Mouse (Mus musculus): ENCODE measurements around the gene Repin1.

Gene Repin1

DNA sequence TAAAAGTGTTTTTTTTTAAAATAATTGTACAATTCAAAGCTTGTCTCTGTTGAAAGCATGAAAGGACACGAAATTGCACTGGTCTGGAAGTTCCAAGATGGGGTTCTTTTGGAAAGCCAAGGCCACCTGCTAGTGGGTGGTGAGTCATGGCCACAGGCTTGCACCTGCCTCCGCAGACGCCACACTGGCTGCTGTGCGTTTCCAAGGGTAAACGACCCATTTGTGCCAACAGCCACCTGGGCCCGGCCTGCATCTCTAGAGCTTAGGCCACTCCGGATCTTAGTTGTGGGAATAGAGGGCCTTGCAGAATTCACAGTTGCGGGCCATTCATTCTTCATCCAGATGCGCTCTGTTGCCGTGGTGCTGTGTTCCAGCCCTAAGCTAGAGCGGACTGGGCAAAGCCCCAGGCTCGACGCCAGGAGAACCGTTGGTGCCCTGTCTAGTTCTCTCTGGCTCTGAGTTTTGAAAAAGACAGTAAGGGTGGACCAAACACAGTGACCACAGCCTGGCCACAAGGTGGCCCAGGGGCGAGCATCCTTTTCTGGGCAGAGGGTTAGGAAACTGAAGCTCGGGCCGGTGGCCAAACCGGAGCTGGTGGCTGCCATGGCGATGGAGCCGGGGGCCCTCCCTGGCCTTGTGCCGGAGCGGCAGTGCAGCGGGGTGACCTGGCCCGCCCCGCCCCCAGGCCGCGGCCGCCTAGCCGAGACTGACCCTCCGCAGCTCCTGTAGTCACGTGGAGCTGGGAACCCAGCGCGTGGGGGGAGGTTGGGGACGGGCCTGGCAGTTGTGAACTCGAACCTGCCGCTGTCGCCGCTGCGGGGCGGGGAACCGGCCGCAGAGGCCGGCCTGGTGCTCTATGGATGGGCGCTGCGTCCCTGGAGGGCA lies at the start of gene Repin1, which contains the start of gene Gm44965:
Gene Repin1, plus strand, starts transcription at position 726 of the 885 bp plus-strand sequence.
Gene Gm44965, plus strand, starts transcription at position 784 of the 885 bp plus-strand sequence.
- TF ChIP-seq CTCF (conservative IDR thresholded peaks at IDR 0.05; ENCODE audit: low read length) = no peak
- TF ChIP-seq NANOG (IDR thresholded peaks at IDR 0.05; ENCODE audit: borderline replicate concordance, low read length) = no peak
- TF ChIP-seq POU5F1 (IDR thresholded peaks at IDR 0.05; ENCODE audit: borderline replicate concordance, low read length) = no peak
- Histone ChIP-seq H3K4me3 (replicated peaks; ENCODE audit: low read length) (peak within 1 kb of the TSS; percentile 82), H3K9me3 (ENCODE audit: low read length) (no peaks in the 10 kb centered on the region), H3K4me1 (replicated peaks; ENCODE audit: low read depth, low read length) (peaks cover 39% of the 10 kb centered on the region), H3K27me3 (ENCODE audit: insufficient read depth, low read length) (peaks cover 81% of the 10 kb centered on the region), H3K36me3 (ENCODE audit: insufficient read depth, low read length) (no peaks in the 10 kb centered on the region)

- no peak for TF ChIP-seq NANOG (IDR thresholded peaks at IDR 0.05; ENCODE audit: borderline replicate concordance, low read length)
- TF ChIP-seq CTCF (conservative IDR thresholded peaks at IDR 0.05; ENCODE audit: low read length) = no peak
- no peak for TF ChIP-seq POU5F1 (IDR thresholded peaks at IDR 0.05; ENCODE audit: borderline replicate concordance, low read length)
- H3K4me3 ChIP-seq (replicated peaks; ENCODE audit: low read length) = no peak overlapping the region
- H3K4me1 ChIP-seq (replicated peaks; ENCODE audit: low read depth, low read length) = peaks cover 28% of the 10 kb centered on the region
Observed at GRCm38 (mm10) chr6:48545251-48545650, 48.4 kb upstream of the Repin1 start.

GRCm38 (mm10) chr6:48546271-48546670 lies 47.4 kb upstream of the Repin1 start:
- TF ChIP-seq CTCF (conservative IDR thresholded peaks at IDR 0.05; ENCODE audit: low read length) = 0 out of 2 replicates have a peak, but pooled peaks have one; percentile 6
- no peak for TF ChIP-seq NANOG (IDR thresholded peaks at IDR 0.05; ENCODE audit: borderline replicate concordance, low read length)
- Histone ChIP-seq H3K4me3 (replicated peaks; ENCODE audit: low read length) (no peak overlapping the region), H3K27me3 (ENCODE audit: insufficient read depth, low read length) (peaks cover 10% of the 10 kb centered on the region), H3K4me1 (replicated peaks; ENCODE audit: low read depth, low read length) (peaks cover 19% of the 10 kb centered on the region), H3K36me3 (ENCODE audit: insufficient read depth, low read length) (no peaks in the 10 kb centered on the region), H3K9me3 (ENCODE audit: low read length) (no peaks in the 10 kb centered on the region)

More at GRCm38 (mm10) chr6:48545251-48545650, 48.4 kb upstream of the Repin1 start:
- Histone ChIP-seq H3K36me3 (ENCODE audit: insufficient read depth, low read length) (0 out of 2 replicates have a peak, but pooled peaks cover 6% of the 10 kb centered on the region), H3K9me3 (ENCODE audit: low read length) (no peaks in the 10 kb centered on the region), H3K27me3 (ENCODE audit: insufficient read depth, low read length) (peaks cover 8% of the 10 kb centered on the region)

GRCm38 (mm10) chr6:48546858-48547257 lies 46.8 kb upstream of the Repin1 start:
- Histone ChIP-seq H3K4me3 (replicated peaks; ENCODE audit: low read length) (no peak overlapping the region), H3K36me3 (ENCODE audit: insufficient read depth, low read length) (no peaks in the 10 kb centered on the region), H3K4me1 (replicated peaks; ENCODE audit: low read depth, low read length) (peaks cover 13% of the 10 kb centered on the region), H3K9me3 (ENCODE audit: low read length) (no peaks in the 10 kb centered on the region), H3K27me3 (ENCODE audit: insufficient read depth, low read length) (peaks cover 10% of the 10 kb centered on the region)
- no peak for TF ChIP-seq POU5F1 (IDR thresholded peaks at IDR 0.05; ENCODE audit: borderline replicate concordance, low read length)
- TF ChIP-seq CTCF (conservative IDR thresholded peaks at IDR 0.05; ENCODE audit: low read length) = no peak
- no peak for TF ChIP-seq NANOG (IDR thresholded peaks at IDR 0.05; ENCODE audit: borderline replicate concordance, low read length)

GRCm38 (mm10) chr6:48548314-48548713 lies 45.4 kb upstream of the Repin1 start:
- TF ChIP-seq CTCF (conservative IDR thresholded peaks at IDR 0.05; ENCODE audit: low read length) (no peak), POU5F1 (IDR thresholded peaks at IDR 0.05; ENCODE audit: borderline replicate concordance, low read length) (no peak), NANOG (IDR thresholded peaks at IDR 0.05; ENCODE audit: borderline replicate concordance, low read length) (no peak)
- H3K9me3 ChIP-seq (ENCODE audit: low read length) = no peaks in the 10 kb centered on the region
- peaks cover 12% of the 10 kb centered on the region for H3K27me3 ChIP-seq (ENCODE audit: insufficient read depth, low read length)
- H3K36me3 ChIP-seq (ENCODE audit: insufficient read depth, low read length) = no peaks in the 10 kb centered on the region
- H3K4me3 ChIP-seq (replicated peaks; ENCODE audit: low read length) = no peak overlapping the region
- peaks cover 7% of the 10 kb centered on the region for H3K4me1 ChIP-seq (replicated peaks; ENCODE audit: low read depth, low read length)

GRCm38 (mm10) chr6:48552918-48553317 lies 40.8 kb upstream of the Repin1 start:
- peaks cover 21% of the 10 kb centered on the region for H3K4me1 ChIP-seq (replicated peaks; ENCODE audit: low read depth, low read length)
- H3K36me3 ChIP-seq (ENCODE audit: insufficient read depth, low read length) = no peaks in the 10 kb centered on the region
- no peak overlapping the region for H3K4me3 ChIP-seq (replicated peaks; ENCODE audit: low read length)
- H3K27me3 ChIP-seq (ENCODE audit: insufficient read depth, low read length) = peaks cover 4% of the 10 kb centered on the region; the same call in 1 of the 2 replicates
- no peak for TF ChIP-seq CTCF (conservative IDR thresholded peaks at IDR 0.05; ENCODE audit: low read length)
- TF ChIP-seq POU5F1 (IDR thresholded peaks at IDR 0.05; ENCODE audit: borderline replicate concordance, low read length) = no peak
- TF ChIP-seq NANOG (IDR thresholded peaks at IDR 0.05; ENCODE audit: borderline replicate concordance, low read length) = no peak
- H3K9me3 ChIP-seq (ENCODE audit: low read length) = no peaks in the 10 kb centered on the region

- TF ChIP-seq POU5F1 (IDR thresholded peaks at IDR 0.05; ENCODE audit: borderline replicate concordance, low read length) (no peak), NANOG (IDR thresholded peaks at IDR 0.05; ENCODE audit: borderline replicate concordance, low read length) (no peak), CTCF (conservative IDR thresholded peaks at IDR 0.05; ENCODE audit: low read length) (no peak)
- Histone ChIP-seq H3K27me3 (ENCODE audit: insufficient read depth, low read length) (peaks cover 4% of the 10 kb centered on the region; the same call in 1 of the 2 replicates), H3K9me3 (ENCODE audit: low read length) (no peaks in the 10 kb centered on the region), H3K36me3 (ENCODE audit: insufficient read depth, low read length) (no peaks in the 10 kb centered on the region), H3K4me1 (replicated peaks; ENCODE audit: low read depth, low read length) (peaks cover 21% of the 10 kb centered on the region), H3K4me3 (replicated peaks; ENCODE audit: low read length) (peak overlapping the region; percentile 74; the same call in 1 of the 2 replicates)
Observed at GRCm38 (mm10) chr6:48553819-48554218, 39.9 kb upstream of the Repin1 start.

DNA sequence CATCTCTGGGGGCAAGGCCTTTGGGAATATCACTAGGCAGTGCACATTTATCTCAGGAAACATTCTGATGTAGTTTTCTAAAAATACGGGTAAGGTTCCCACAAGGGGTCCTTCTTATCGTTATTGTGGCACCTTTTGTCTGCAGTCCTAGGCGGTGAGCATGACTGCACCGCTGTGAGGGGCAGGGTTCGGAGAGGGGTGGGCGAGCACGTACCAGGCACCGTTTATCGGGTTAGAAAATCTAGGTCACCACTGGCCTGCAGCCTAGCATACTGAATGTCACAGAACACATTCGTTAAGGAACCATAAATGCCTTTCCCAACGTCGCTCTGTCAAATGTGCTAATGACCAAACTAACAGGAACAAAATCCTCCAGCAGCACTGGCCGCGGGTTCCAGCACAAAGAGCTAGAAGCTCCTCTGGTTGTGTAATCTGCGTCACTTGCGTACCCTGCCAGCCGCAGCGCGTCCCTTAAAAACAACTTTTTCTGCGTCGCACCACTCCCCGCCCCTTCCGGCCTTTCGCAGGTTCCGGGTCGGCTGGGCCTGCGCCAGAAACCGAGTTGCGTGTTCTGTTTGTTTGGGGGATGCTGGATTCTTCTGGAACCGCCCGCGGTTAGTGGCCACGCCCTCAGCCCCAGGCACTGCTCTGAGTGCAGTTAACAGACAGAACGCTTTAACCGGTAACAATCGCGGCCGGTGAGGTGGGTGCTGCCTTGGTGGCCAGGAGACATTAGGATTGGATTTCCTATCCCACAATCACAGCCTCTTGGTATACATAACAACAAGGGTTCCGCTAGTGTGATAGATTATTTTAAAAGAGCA lies 39.2 kb upstream of the Repin1 start, which contains the start of gene Lrrc61:
Gene Lrrc61, plus strand, starts transcription at position 517 of the 824 bp plus-strand sequence.
- Histone ChIP-seq H3K27me3 (ENCODE audit: insufficient read depth, low read length) (peaks cover 4% of the 10 kb centered on the region; the same call in 1 of the 2 replicates), H3K4me3 (replicated peaks; ENCODE audit: low read length) (peak within 1 kb of the TSS; percentile 74), H3K4me1 (replicated peaks; ENCODE audit: low read depth, low read length) (peaks cover 21% of the 10 kb centered on the region), H3K9me3 (ENCODE audit: low read length) (no peaks in the 10 kb centered on the region), H3K36me3 (ENCODE audit: insufficient read depth, low read length) (no peaks in the 10 kb centered on the region)
- TF ChIP-seq CTCF (conservative IDR thresholded peaks at IDR 0.05; ENCODE audit: low read length) = no peak
- TF ChIP-seq POU5F1 (IDR thresholded peaks at IDR 0.05; ENCODE audit: borderline replicate concordance, low read length) = no peak
- no peak for TF ChIP-seq NANOG (IDR thresholded peaks at IDR 0.05; ENCODE audit: borderline replicate concordance, low read length)

All from E14TG2a.4 (cell line).